Mouse (Mus musculus) heart, adult 2 months (tissue): ENCODE measurements around the gene Mdga1. TPM values are rescaled to one million over a fixed set of nuclear protein-coding genes. Genes with fewer than 3 reads are reported as not detected.

Experiments
- DNase-seq, 2 experiments: peaks; one replicate each; pipeline ENCODE4 v3.0.0; 2021
- H3K27ac ChIP-seq: fragments of 200-600 bp; 2 replicates; pipeline ENCODE4 v1.8.1; 2022
- H3K27me3 ChIP-seq: fragments of 200-500 bp; 2 replicates; pipeline ENCODE4 v1.6.1; 2012; ENCODE audit warnings: mild to moderate bottlenecking, low read length, inconsistent platforms, mixed read lengths; ENCODE audit not compliant: control insufficient read depth, insufficient read depth
- H3K36me3 ChIP-seq: fragments of 200-500 bp; 2 replicates; pipeline ENCODE4 v1.6.1; 2012; ENCODE audit warnings: low read length, inconsistent platforms; ENCODE audit not compliant: control insufficient read depth, insufficient read depth
- H3K4me1 ChIP-seq: fragments of 200-500 bp; 2 replicates; pipeline ENCODE4 v1.6.1; 2011; ENCODE audit warnings: low read length; ENCODE audit not compliant: control insufficient read depth, insufficient read depth
- H3K4me3 ChIP-seq: fragments of 200-600 bp; 2 replicates; pipeline ENCODE4 v1.8.1; 2022
- H3K79me2 ChIP-seq: fragments of 200-500 bp; replicated peaks from 2 replicates; pipeline ENCODE4 v1.6.1; 2012; ENCODE audit warnings: mild to moderate bottlenecking, inconsistent platforms, low read length, moderate library complexity, mixed read lengths; ENCODE audit not compliant: control insufficient read depth, insufficient read depth
- H3K9ac ChIP-seq: fragments of 200-500 bp; 2 replicates; pipeline ENCODE4 v1.6.1; 2012; ENCODE audit warnings: low read depth, mild to moderate bottlenecking, control low read depth, inconsistent platforms, low read length, mixed read lengths
- CTCF ChIP-seq: fragments of 200-600 bp; IDR thresholded peaks from 2 replicates; pipeline ENCODE4 v1.8.1; 2022; ENCODE audit warnings: antibody characterized with exemption, mild to moderate bottlenecking, moderate library complexity
- EP300 ChIP-seq: fragments of 200-500 bp; IDR thresholded peaks from 2 replicates; pipeline ENCODE4 v1.6.1; 2011; ENCODE audit warnings: low read depth, low read length, control low read depth; ENCODE audit not compliant: insufficient read depth
- POLR2A ChIP-seq: fragments of 200-500 bp; IDR thresholded peaks from 2 replicates; pipeline ENCODE4 v1.6.1; 2011; ENCODE audit warnings: mild to moderate bottlenecking, low read depth, low read length, control low read depth; ENCODE audit not compliant: insufficient read depth
- WGBS: fragments of 180-500 bp; shearing (Covaris S2); methylation state at CpG from one replicate; pipeline ENCODE4 v1.1.7; 2018; 5-methylcytosine and 5-hydroxymethylcytosine counted together
- intact Hi-C: fragments of 180-260 bp; cut with DNase I; formaldehyde crosslinking; loops from one replicate; pipeline ENCODE4 v1.15.1; 2025
- polyA plus RNA-seq: library from polyadenylated mRNA; depleted of rRNA; stranded (reverse); fragments of >200 nt; gene quantifications from 2 replicates; pipeline ENCODE4 v1.2.3, GENCODE M21; 2012
- total RNA-seq, 2 experiments: library from RNA; stranded (reverse); gene quantifications; 2 replicates each; pipeline ENCODE4 v1.2.3; 2021

The Mdga1 gene
- total and polyA plus RNA-seq, 3 experiments: 13.4 to 26.3 (median 15.4) TPM

GRCm38 (mm10) chr17:29937350-29937781, 32.5 kb downstream of the Mdga1 start:
- H3K27ac ChIP-seq: no peak overlapping the region
- H3K4me1 ChIP-seq: no peaks in the 10 kb centered on the region
- no peak overlapping the region for H3K4me3 ChIP-seq
- 87% methylated on average over 9 of the region's 9 CpGs for WGBS
- H3K36me3 ChIP-seq: no peaks in the 10 kb centered on the region
- DNase-seq: no peak
- no peaks in the 10 kb centered on the region for H3K79me2 ChIP-seq
- intact Hi-C loops: no loop called here
- no peaks in the 10 kb centered on the region for H3K27me3 ChIP-seq
- TF ChIP-seq POLR2A (no peak), EP300 (no peak), CTCF (no peak)
- no peak overlapping the region for H3K9ac ChIP-seq

- Histone ChIP-seq H3K27me3 (no peaks in the 10 kb centered on the region), H3K36me3 (no peaks in the 10 kb centered on the region), H3K4me1 (no peaks in the 10 kb centered on the region), H3K9ac (no peak overlapping the region), H3K4me3 (no peak overlapping the region), H3K79me2 (no peaks in the 10 kb centered on the region), H3K27ac (no peak overlapping the region)
- TF ChIP-seq CTCF (no peak), POLR2A (no peak), EP300 (no peak)
- WGBS: 67% methylated on average over 12 of the region's 12 CpGs
- no peak for DNase-seq
- intact Hi-C loops: no loop called here
Observed at GRCm38 (mm10) chr17:29934133-29934851, 35.6 kb downstream of the Mdga1 start.

GRCm38 (mm10) chr17:29932753-29933152, 37.1 kb downstream of the Mdga1 start:
- Histone ChIP-seq H3K9ac (no peak overlapping the region), H3K4me1 (no peaks in the 10 kb centered on the region), H3K79me2 (no peaks in the 10 kb centered on the region), H3K36me3 (no peaks in the 10 kb centered on the region), H3K27ac (no peak overlapping the region), H3K27me3 (no peaks in the 10 kb centered on the region), H3K4me3 (no peak overlapping the region)
- intact Hi-C loops: no loop called here
- TF ChIP-seq EP300 (no peak), CTCF (no peak), POLR2A (no peak)
- WGBS: 62% methylated on average over 6 of the region's 6 CpGs
- no peak for DNase-seq

GRCm38 (mm10) chr17:29931224-29931945, 38.5 kb downstream of the Mdga1 start:
- H3K27me3 ChIP-seq: no peaks in the 10 kb centered on the region
- H3K4me3 ChIP-seq: no peak overlapping the region
- no peak overlapping the region for H3K27ac ChIP-seq
- no peak for DNase-seq
- no peak overlapping the region for H3K9ac ChIP-seq
- intact Hi-C loops: no loop called here
- no peaks in the 10 kb centered on the region for H3K79me2 ChIP-seq
- TF ChIP-seq POLR2A (no peak), CTCF (no peak), EP300 (no peak)
- 89% methylated on average over 31 of the region's 31 CpGs for WGBS
- no peaks in the 10 kb centered on the region for H3K36me3 ChIP-seq
- no peaks in the 10 kb centered on the region for H3K4me1 ChIP-seq

- DNase-seq: peak; percentile 61 to 63
- Histone ChIP-seq H3K9ac (no peak overlapping the region), H3K27ac (no peak overlapping the region; the same call in 1 of the 2 replicates), H3K4me3 (no peak overlapping the region), H3K27me3 (no peaks in the 10 kb centered on the region), H3K4me1 (no peaks in the 10 kb centered on the region), H3K79me2 (no peaks in the 10 kb centered on the region), H3K36me3 (no peaks in the 10 kb centered on the region)
- intact Hi-C loops: no loop called here
- 21% methylated on average over 16 of the region's 16 CpGs for WGBS
- TF ChIP-seq POLR2A (no peak), CTCF (peak; percentile 70), EP300 (no peak)
Observed at GRCm38 (mm10) chr17:29928751-29929237, 41.1 kb downstream of the Mdga1 start.
